Comparison of ENCODE assay signal across 22 mouse cellular contexts in the genomic region with DNA sequence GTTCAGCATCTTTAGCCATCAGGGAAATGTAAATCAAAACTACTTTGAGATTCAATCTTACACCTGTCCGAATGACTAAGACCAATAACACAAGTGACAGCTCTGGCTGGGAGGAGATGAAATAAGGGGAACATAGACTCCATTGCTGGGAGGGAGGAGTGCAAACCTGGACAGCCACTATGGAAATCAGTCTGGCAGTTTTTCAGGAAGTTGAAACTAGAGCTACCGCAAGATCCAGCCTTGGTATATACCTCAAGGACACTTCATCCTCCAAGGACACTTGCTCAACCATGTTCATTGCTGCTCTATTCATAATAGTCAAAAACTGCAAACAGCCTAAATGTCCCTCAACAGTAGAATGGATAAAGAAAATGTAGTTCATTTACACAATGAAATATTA. TPM values are rescaled to one million over a fixed set of nuclear protein-coding genes. Genes with fewer than 3 reads are reported as not detected.
DNase-seq lines count a peak whose midpoint lies in the region; ATAC-seq and TF ChIP-seq lines count a peak whose summit lies in the region.
"Had no signal": no experiment of that assay in that cellular context is flagged by ENCODE, and none has a peak within 500 bp of the region (broad histone marks: within the 10 kb centered on the region; RNA-seq: fewer than 3 reads in every experiment).

No protein-coding gene starts in this region.

- H3K9ac ChIP-seq in lung, postnatal 0 days (replicated peaks; ENCODE audit: low read depth): no peak overlapping the region
- H3K9ac ChIP-seq: embryonic facial prominence, embryonic 13.5 days; forebrain, embryonic 12.5 days; hindbrain, embryonic 12.5 days had no signal

- peak; percentile 26 for DNase-seq in gastrocnemius, adult 18-20 months (ENCODE audit: low spot score)
- no peak for DNase-seq in gastrocnemius, adult 8-10 months (ENCODE audit: low spot score in 2 of 2)
- DNase-seq in lung, postnatal 0 days (ENCODE audit: low spot score): peak; percentile 20
- no peak for DNase-seq in lung, postnatal 14 days
- DNase-seq: adrenal gland, adult 8-10 months; B cell, adult 2 months; cerebellum, adult 18-20 months; cerebellum, adult 9-11 months; cerebellum, postnatal 36 days; gastrocnemius, postnatal 10 days; heart, postnatal 10 days; heart, postnatal 4 days; kidney, adult 11 months had no signal

- TF ChIP-seq CTCF in lung, postnatal 0 days (IDR thresholded peaks at IDR 0.05): no peak

- 75% methylated on average over 2 of the region's 2 CpGs for WGBS in lung, postnatal 0 days

- no peak overlapping the region for H3K4me2 ChIP-seq in lung, postnatal 0 days (replicated peaks; ENCODE audit: low read depth, low read length)
- H3K4me2 ChIP-seq: embryonic facial prominence, embryonic 13.5 days; forebrain, embryonic 12.5 days; hindbrain, embryonic 12.5 days had no signal

- peaks cover 24% of the 10 kb centered on the region for H3K36me3 ChIP-seq in lung, postnatal 0 days (ENCODE audit: insufficient read depth, low read length)

- no peaks in the 10 kb centered on the region for H3K27me3 ChIP-seq in lung, postnatal 0 days (replicated peaks; ENCODE audit: insufficient read depth, low read length)
- H3K27me3 ChIP-seq: embryonic facial prominence, embryonic 13.5 days; forebrain, embryonic 12.5 days; hindbrain, embryonic 12.5 days had no signal

- no peak for ATAC-seq in lung, postnatal 0 days
- peak; percentile 98 for ATAC-seq in granulocyte monocyte progenitor cell, adult 5-6 weeks (replicated peaks; ENCODE audit: poor library complexity, severe bottlenecking)
- ATAC-seq in monocyte, adult 5-6 weeks (replicated peaks; ENCODE audit: insufficient number of reproducible peaks, low FRiP score, low TSS enrichment, poor library complexity, severe bottlenecking): peak; percentile 73
- ATAC-seq in inflammation-experienced regulatory T-cells, adult 6 months: no peak
- ATAC-seq: CD4-positive, CD25-positive, alpha-beta regulatory T cell, adult 4 months; forebrain, embryonic 16.5 days; hindbrain, embryonic 16.5 days had no signal

- TF ChIP-seq EP300 in lung, postnatal 0 days (IDR thresholded peaks at IDR 0.05): no peak

- no peaks in the 10 kb centered on the region for H3K4me1 ChIP-seq in lung, postnatal 0 days (ENCODE audit: insufficient read depth, low read depth, low read length)
- H3K4me1 ChIP-seq: embryonic facial prominence, embryonic 13.5 days; forebrain, embryonic 12.5 days; hindbrain, embryonic 12.5 days had no signal

- H3K27ac ChIP-seq in lung, postnatal 0 days (ENCODE audit: low read length): no peak overlapping the region
- H3K27ac ChIP-seq: embryonic facial prominence, embryonic 13.5 days; forebrain, embryonic 12.5 days; hindbrain, embryonic 12.5 days had no signal

- H3K9me3 ChIP-seq in lung, postnatal 0 days (ENCODE audit: low read length): no peaks in the 10 kb centered on the region
- H3K9me3 ChIP-seq: embryonic facial prominence, embryonic 13.5 days; forebrain, embryonic 12.5 days; hindbrain, embryonic 12.5 days had no signal

- no peak overlapping the region for H3K4me3 ChIP-seq in lung, postnatal 0 days (ENCODE audit: low read depth, low read length)
- H3K4me3 ChIP-seq: embryonic facial prominence, embryonic 13.5 days; forebrain, embryonic 12.5 days; hindbrain, embryonic 12.5 days had no signal

RNA-seq across cellular contexts. Expression of a gene that starts 23.9 kb away (rescaled TPM):
- 10 to 100 TPM; 34.5 to 34.6 TPM for total RNA-seq in gastrocnemius, adult 18-20 months (2021)
- total RNA-seq in gastrocnemius, adult 8-10 months (2022): 10 to 100 TPM; 35.7 to 51.5 (median 36.8) TPM
- 9.3 and 11.0 TPM in 2 replicates for polyA plus RNA-seq in lung, postnatal 0 days (2015; fragmentation: Nextera tagmentation; extraction: Ambion mirVana)
- 81.6 and 84.7 TPM in 2 replicates for total RNA-seq in granulocyte monocyte progenitor cell, adult 5-6 weeks (2014; fragmentation: Nextera tagmentation)
- 114 and 142 TPM in 2 replicates for total RNA-seq in granulocyte monocyte progenitor cell, adult 5-6 weeks (2017)
- total RNA-seq in monocyte, adult 5-6 weeks (2017): 70.9 to 115 TPM (median 84.4 TPM) in 3 replicates
- 10 to 100 TPM in 1 of 3 experiments, 1 to 10 TPM in 2; 8.7 to 12.8 (median 9.7) TPM for polyA plus RNA-seq in inflammation-experienced regulatory T-cells, adult 6 months (2017; shearing (Covaris generic))

Comparison
In these comparisons a context has a peak if more than half of its experiments do, and no peak if none do; other contexts are left out.
1. DNase-seq: peak in gastrocnemius, adult 18-20 months (single experiment) and lung, postnatal 0 days (single experiment); none in gastrocnemius, adult 8-10 months (0 of 2) and lung, postnatal 14 days (single experiment).
2. ATAC-seq: peak in granulocyte monocyte progenitor cell, adult 5-6 weeks (single experiment) and monocyte, adult 5-6 weeks (single experiment); none in lung, postnatal 0 days (single experiment) and inflammation-experienced regulatory T-cells, adult 6 months (single experiment).